Mouse (Mus musculus) CD4-positive naive resting alpha-beta T cell, adult 76 days (primary cell): Measurements from ENCODE around the gene Olfr1448. TPM values are rescaled to one million over a fixed set of nuclear protein-coding genes. Genes with fewer than 3 reads are reported as not detected.

Experiments used
- total RNA-seq: library from RNA; stranded (reverse); gene quantifications from one replicate; pipeline ENCODE4 v1.2.4, GENCODE M21; 2023

Gene Olfr1448
- not detected for total RNA-seq

GRCm38 (mm10) chr19:12924319-12924718 is at the start of gene Olfr1448:
Gene Olfr1448 (minus strand): TSS chr19:12924419.

GRCm38 (mm10) chr19:12949958-12950357 is 25.7 kb upstream of the Olfr1448 start, which contains the start of gene Olfr1450:
Gene Olfr1450 (plus strand): TSS chr19:12950258.

GRCm38 (mm10) chr19:12930540-12930939 is 6.3 kb upstream of the Olfr1448 start, which contains the start of gene Olfr1449:
Gene Olfr1449 (plus strand): TSS chr19:12930840.

GRCm38 (mm10) chr19:12903643-12904042 is 20.6 kb downstream of the Olfr1448 start, which contains the start of gene Olfr1447:
Gene Olfr1447 (minus strand): TSS chr19:12903743.

GRCm38 (mm10) chr19:12893424-12893823 is 30.8 kb downstream of the Olfr1448 start, which contains the start of gene Olfr1446:
Gene Olfr1446 (minus strand): TSS chr19:12893524.

GRCm38 (mm10) chr19:12883555-12883954 is 40.7 kb downstream of the Olfr1448 start, which contains the start of gene Olfr1445:
Gene Olfr1445 (plus strand): TSS chr19:12883855.

Other genes starting within 250 kb of the Olfr1448 start
- gene Olfr1443, start 246.3 kb downstream of the Olfr1448 start, total RNA-seq, result not detected
- not detected for gene Keg1, start 228.6 kb downstream of the Olfr1448 start, total RNA-seq
- 4.5 TPM for gene Cntf, start 158.8 kb downstream of the Olfr1448 start, total RNA-seq
- 81.9 TPM for gene Zfp91, start 128.3 kb downstream of the Olfr1448 start, total RNA-seq
- 30.4 TPM for gene Lpxn, start 128.2 kb downstream of the Olfr1448 start, total RNA-seq
- gene Gm5244, start 77.7 kb downstream of the Olfr1448 start, total RNA-seq, result not detected
- not detected for gene Olfr1444, start 67.1 kb downstream of the Olfr1448 start, total RNA-seq
- not detected for gene Olfr1445, start 40.6 kb downstream of the Olfr1448 start, total RNA-seq
- gene Olfr1446, start 30.9 kb downstream of the Olfr1448 start, total RNA-seq, result not detected
- gene Olfr1447, start 20.7 kb downstream of the Olfr1448 start, total RNA-seq, result not detected
- gene Olfr1449, start 6.4 kb upstream of the Olfr1448 start, total RNA-seq, result not detected
- gene Olfr1450, start 25.8 kb upstream of the Olfr1448 start, total RNA-seq, result not detected
- not detected for gene Olfr1451, start 70.6 kb upstream of the Olfr1448 start, total RNA-seq
- not detected for gene Olfr1453, start 103.9 kb upstream of the Olfr1448 start, total RNA-seq
- gene Olfr1454, start 136.2 kb upstream of the Olfr1448 start, total RNA-seq, result not detected
- gene Olfr1457, start 173.5 kb upstream of the Olfr1448 start, total RNA-seq, result not detected
- gene Olfr1458, start 182.4 kb upstream of the Olfr1448 start, total RNA-seq, result not detected
- not detected for gene Olfr1459, start 225.1 kb upstream of the Olfr1448 start, total RNA-seq
- not detected for gene Olfr1461, start 238.6 kb upstream of the Olfr1448 start, total RNA-seq